Mouse (Mus musculus) kidney, embryonic 14.5 days (tissue): ENCODE results near the gene Sirpa. TPM values are rescaled to one million over a fixed set of nuclear protein-coding genes. Genes with fewer than 3 reads are reported as not detected.
A peak's percentile ranks its signal among the peaks of the same experiment; 100 is the strongest.

Experiments used
- ATAC-seq: fragments of 200-750 bp; cut with Nextera tagmentation; 2 replicates; pipeline ENCODE4 v1.8.0; 2017; ENCODE audit warnings: moderate number of reproducible peaks, mild to moderate bottlenecking, moderate TSS enrichment, moderate library complexity; ENCODE audit not compliant: low FRiP score, low TSS enrichment
- H3K27ac ChIP-seq: fragments of 300-500 bp; sonication (generic); 2 replicates; pipeline ENCODE4 v1.5.1; 2014; ENCODE audit warnings: low read depth, mild to moderate bottlenecking, low read length, moderate library complexity, mixed read lengths
- H3K27me3 ChIP-seq: fragments of 300-500 bp; sonication (generic); 2 replicates; pipeline ENCODE4 v1.6.1; 2014; ENCODE audit warnings: mild to moderate bottlenecking, low read length; ENCODE audit not compliant: control insufficient read depth, insufficient read depth
- H3K36me3 ChIP-seq: fragments of 300-500 bp; sonication (generic); 2 replicates; pipeline ENCODE4 v1.6.1; 2014; ENCODE audit warnings: low read length, mixed read lengths; ENCODE audit not compliant: control insufficient read depth, insufficient read depth
- H3K4me1 ChIP-seq: fragments of 300-500 bp; sonication (generic); 2 replicates; pipeline ENCODE4 v1.6.1; 2014; ENCODE audit warnings: low read length, mixed read lengths; ENCODE audit not compliant: control insufficient read depth, insufficient read depth
- H3K4me2 ChIP-seq: fragments of 300-500 bp; sonication (generic); replicated peaks from 2 replicates; pipeline ENCODE4 v1.6.1; 2014; ENCODE audit warnings: low read depth, mild to moderate bottlenecking, low read length
- H3K4me3 ChIP-seq: fragments of 300-500 bp; sonication (generic); 2 replicates; pipeline ENCODE4 v1.5.1; 2014; ENCODE audit warnings: mild to moderate bottlenecking, low read length
- H3K9ac ChIP-seq: fragments of 300-500 bp; sonication (generic); 2 replicates; pipeline ENCODE4 v1.6.1; 2014; ENCODE audit warnings: low read depth, mild to moderate bottlenecking, low read length, moderate library complexity
- H3K9me3 ChIP-seq: fragments of 300-500 bp; sonication (generic); 2 replicates; pipeline ENCODE4 v1.6.1; 2016; ENCODE audit warnings: low read length; ENCODE audit not compliant: control insufficient read depth
- WGBS: fragments of 180-500 bp; shearing (Covaris S2); extraction: QIAGEN DNeasy Blood & Tissue Kit; methylation state at CpG from one replicate; pipeline ENCODE4 v1.1.7; 2014; 5-methylcytosine and 5-hydroxymethylcytosine counted together
- polyA plus RNA-seq: library from polyadenylated mRNA; unstranded; fragments of >200 nt; fragmentation: Nextera tagmentation; extraction: Ambion mirVana; gene quantifications from 2 replicates; pipeline ENCODE4 v1.2.1, GENCODE M21; 2014

Gene Sirpa
- polyA plus RNA-seq, 1 experiment from 2014 or later: 28.8 TPM

GRCm38 (mm10) chr2:129575113-129575512 is 17.5 kb upstream of the Sirpa start:
- no peak for ATAC-seq
- WGBS: 88% methylated on average over 4 of the region's 4 CpGs
- Histone ChIP-seq H3K4me3 (no peak overlapping the region), H3K9me3 (no peaks in the 10 kb centered on the region), H3K4me1 (peaks cover 8% of the 10 kb centered on the region; the same call in 1 of the 2 replicates), H3K9ac (no peak overlapping the region), H3K27me3 (no peaks in the 10 kb centered on the region), H3K36me3 (no peaks in the 10 kb centered on the region), H3K27ac (no peak overlapping the region), H3K4me2 (no peak overlapping the region)

- no peak for ATAC-seq
- Histone ChIP-seq H3K27ac (no peak overlapping the region), H3K9ac (no peak overlapping the region), H3K4me3 (no peak overlapping the region), H3K4me1 (peaks cover 8% of the 10 kb centered on the region; the same call in 1 of the 2 replicates), H3K36me3 (no peaks in the 10 kb centered on the region), H3K9me3 (no peaks in the 10 kb centered on the region), H3K4me2 (no peak overlapping the region), H3K27me3 (no peaks in the 10 kb centered on the region)
- 83% methylated on average over 8 of the region's 8 CpGs for WGBS
Measured at GRCm38 (mm10) chr2:129576611-129577447, 15.8 kb upstream of the Sirpa start.

- no peak overlapping the region for H3K27ac ChIP-seq
- ATAC-seq: no peak
- WGBS: 81% methylated on average over 4 of the region's 4 CpGs
- H3K4me1 ChIP-seq: no peaks in the 10 kb centered on the region
- no peak overlapping the region for H3K4me2 ChIP-seq
- H3K4me3 ChIP-seq: no peak overlapping the region
- H3K27me3 ChIP-seq: no peaks in the 10 kb centered on the region
- H3K36me3 ChIP-seq: no peaks in the 10 kb centered on the region
- no peaks in the 10 kb centered on the region for H3K9me3 ChIP-seq
- H3K9ac ChIP-seq: no peak overlapping the region
Measured at GRCm38 (mm10) chr2:129580656-129581055, 12.0 kb upstream of the Sirpa start.

- Histone ChIP-seq H3K4me2 (no peak overlapping the region), H3K27ac (no peak overlapping the region), H3K4me1 (no peaks in the 10 kb centered on the region), H3K9ac (no peak overlapping the region), H3K36me3 (no peaks in the 10 kb centered on the region), H3K4me3 (no peak overlapping the region), H3K9me3 (no peaks in the 10 kb centered on the region), H3K27me3 (no peaks in the 10 kb centered on the region)
- no peak for ATAC-seq
- WGBS: 55% methylated on average over 3 of the region's 3 CpGs
Measured at GRCm38 (mm10) chr2:129581826-129582225, 10.8 kb upstream of the Sirpa start.

- Histone ChIP-seq H3K4me1 (no peaks in the 10 kb centered on the region), H3K4me3 (no peak overlapping the region), H3K27me3 (no peaks in the 10 kb centered on the region), H3K9me3 (no peaks in the 10 kb centered on the region), H3K4me2 (no peak overlapping the region), H3K36me3 (no peaks in the 10 kb centered on the region), H3K9ac (no peak overlapping the region), H3K27ac (no peak overlapping the region)
- 80% methylated on average over 4 of the region's 4 CpGs for WGBS
- no peak for ATAC-seq
Measured at GRCm38 (mm10) chr2:129582261-129582660, 10.4 kb upstream of the Sirpa start.

- Histone ChIP-seq H3K27ac (no peak overlapping the region), H3K27me3 (no peaks in the 10 kb centered on the region), H3K36me3 (no peaks in the 10 kb centered on the region), H3K9me3 (no peaks in the 10 kb centered on the region), H3K4me2 (no peak overlapping the region), H3K9ac (no peak overlapping the region), H3K4me1 (no peaks in the 10 kb centered on the region; the same call in 1 of the 2 replicates), H3K4me3 (no peak overlapping the region)
- WGBS: 11% methylated on average over 1 of the region's 1 CpGs
- no peak for ATAC-seq
Measured at GRCm38 (mm10) chr2:129584905-129585304, 7.7 kb upstream of the Sirpa start.

- no peak overlapping the region for H3K9ac ChIP-seq
- no peak overlapping the region for H3K27ac ChIP-seq
- H3K36me3 ChIP-seq: no peaks in the 10 kb centered on the region
- H3K4me3 ChIP-seq: no peak overlapping the region
- ATAC-seq: no peak
- no peaks in the 10 kb centered on the region for H3K27me3 ChIP-seq
- H3K4me1 ChIP-seq: no peaks in the 10 kb centered on the region; the same call in 1 of the 2 replicates
- H3K9me3 ChIP-seq: no peaks in the 10 kb centered on the region
- WGBS: 80% methylated on average over 11 of the region's 11 CpGs
- H3K4me2 ChIP-seq: no peak overlapping the region
Measured at GRCm38 (mm10) chr2:129585904-129586514, 6.6 kb upstream of the Sirpa start.

- no peak overlapping the region for H3K27ac ChIP-seq
- H3K27me3 ChIP-seq: no peaks in the 10 kb centered on the region
- 34% methylated on average over 3 of the region's 3 CpGs for WGBS
- no peak overlapping the region for H3K4me2 ChIP-seq
- no peak overlapping the region for H3K9ac ChIP-seq
- no peak overlapping the region for H3K4me3 ChIP-seq
- no peaks in the 10 kb centered on the region for H3K36me3 ChIP-seq
- H3K9me3 ChIP-seq: no peaks in the 10 kb centered on the region
- ATAC-seq: 0 out of 2 replicates have a peak, but pooled peaks have one; percentile 25
- peaks cover 4% of the 10 kb centered on the region; the same call in 1 of the 2 replicates for H3K4me1 ChIP-seq
Measured at GRCm38 (mm10) chr2:129587241-129587640, 5.4 kb upstream of the Sirpa start.

- no peaks in the 10 kb centered on the region for H3K9me3 ChIP-seq
- H3K4me3 ChIP-seq: no peak overlapping the region
- H3K36me3 ChIP-seq: no peaks in the 10 kb centered on the region
- H3K27ac ChIP-seq: no peak overlapping the region
- 20% methylated on average over 7 of the region's 7 CpGs for WGBS
- no peak overlapping the region for H3K9ac ChIP-seq
- no peak overlapping the region for H3K4me2 ChIP-seq
- no peaks in the 10 kb centered on the region for H3K27me3 ChIP-seq
- no peak for ATAC-seq
- peaks cover 4% of the 10 kb centered on the region; the same call in 1 of the 2 replicates for H3K4me1 ChIP-seq
Measured at GRCm38 (mm10) chr2:129587825-129588251, 4.8 kb upstream of the Sirpa start.
